Mouse (Mus musculus) cerebellum, adult 9-11 months (tissue): ENCODE measurements around the gene Rad51.

ENCODE experiments used
- DNase-seq: peaks from one replicate; pipeline ENCODE4 v3.0.0; 2022

Rad51 gene

GRCm38 (mm10) chr2:119112438-119113112, at the start of gene Rad51:
Gene Rad51, plus strand, starts transcription at chr2:119112793.
- peak; percentile 89 for DNase-seq

GRCm38 (mm10) chr2:119072397-119072796, 40.2 kb upstream of the Rad51 start:
- DNase-seq: no peak

- no peak for DNase-seq
These were observed 26.4 kb upstream of the Rad51 start for GRCm38 (mm10) chr2:119086156-119086555.

- DNase-seq: no peak
These were observed 11.0 kb upstream of the Rad51 start for GRCm38 (mm10) chr2:119101552-119101951.

DNA sequence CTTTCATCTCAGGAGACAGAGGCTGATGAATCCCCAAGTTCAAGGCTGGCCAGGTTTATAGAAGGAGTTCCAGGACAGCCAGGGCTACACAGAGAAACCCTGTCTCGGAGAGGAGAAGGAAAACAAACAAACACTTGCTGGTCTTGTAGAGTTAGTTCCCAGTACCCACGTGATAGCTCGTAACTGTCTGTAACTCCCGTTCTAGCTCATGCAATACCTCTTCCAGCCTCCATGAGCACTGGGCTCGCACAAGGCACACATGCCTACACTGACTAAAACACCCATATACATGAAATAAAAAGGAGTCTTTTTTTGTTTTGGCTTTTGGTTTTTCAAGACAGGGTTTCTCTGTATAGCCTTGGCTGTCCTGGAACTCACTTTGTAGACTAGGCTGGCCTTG, 6.0 kb upstream of the Rad51 start:
- no peak for DNase-seq

GRCm38 (mm10) chr2:119108554-119108953, 4.0 kb upstream of the Rad51 start:
- DNase-seq: no peak

- no peak for DNase-seq
These were observed 1.5 kb upstream of the Rad51 start for GRCm38 (mm10) chr2:119111060-119111459.

DNA sequence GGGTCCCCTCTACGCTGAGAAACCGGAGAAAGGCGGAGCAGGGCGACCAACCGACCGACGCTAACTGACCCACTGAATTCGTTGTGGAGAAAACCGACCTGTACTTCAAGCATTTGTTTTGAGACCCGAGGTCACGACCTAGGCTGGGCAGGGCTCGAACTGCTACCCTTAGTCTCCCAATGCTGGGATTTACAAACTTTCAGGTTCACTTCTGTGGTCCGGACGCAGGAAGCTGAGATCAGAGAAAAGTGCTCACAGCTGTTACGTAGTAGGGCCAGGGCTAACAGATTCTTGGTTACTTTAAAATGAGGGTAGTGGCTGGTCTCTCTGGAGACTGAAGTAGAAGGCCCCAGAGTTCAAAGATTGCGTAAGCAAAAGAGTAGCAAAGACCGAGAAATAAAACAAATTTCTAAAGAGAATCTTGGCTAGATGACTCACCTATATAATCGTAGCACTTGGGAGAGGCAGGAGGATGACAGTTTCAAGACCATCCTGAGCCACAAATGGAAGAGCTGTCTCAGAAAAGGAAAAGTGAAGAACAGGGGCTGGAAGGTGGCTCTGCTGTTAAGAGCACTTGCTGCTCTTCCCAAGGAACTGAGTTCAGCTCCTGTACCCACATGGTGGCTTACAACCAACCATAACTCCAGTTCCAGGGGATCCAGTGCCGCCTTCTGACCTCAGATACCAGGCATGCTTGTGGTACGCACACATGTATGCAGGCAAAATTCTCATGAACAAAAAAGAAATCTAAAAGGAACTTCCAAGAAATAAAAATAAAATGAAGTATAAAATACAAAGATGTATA, 730 bp downstream of the Rad51 start:
- DNase-seq: no peak

DNA sequence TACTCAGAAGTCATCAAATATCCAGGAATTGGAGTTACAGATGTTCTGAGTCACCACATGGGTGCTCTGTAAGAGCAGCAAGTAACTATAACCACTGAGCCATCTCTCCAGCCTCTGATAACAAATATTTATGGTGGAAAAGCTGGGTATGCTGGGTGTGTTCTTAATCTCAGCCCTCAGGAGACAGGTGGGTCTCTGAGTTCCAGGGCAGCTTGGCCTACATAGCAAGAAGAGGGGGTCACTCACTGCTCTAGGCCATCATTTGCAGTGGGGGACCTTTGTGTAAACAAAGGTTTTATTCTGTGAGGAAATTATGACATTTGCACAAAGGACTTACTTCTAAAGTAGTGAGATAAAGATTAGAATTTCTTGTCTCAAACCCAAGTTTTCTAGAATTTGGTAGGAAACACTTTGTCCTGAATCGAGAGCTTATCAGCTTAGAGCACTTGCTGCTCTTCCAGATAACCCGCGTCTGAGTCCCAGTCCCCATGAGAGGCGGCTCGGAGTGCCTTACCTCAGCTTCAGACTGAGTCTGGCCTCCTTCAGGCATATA, 23.8 kb downstream of the Rad51 start:
- no peak for DNase-seq

DNA sequence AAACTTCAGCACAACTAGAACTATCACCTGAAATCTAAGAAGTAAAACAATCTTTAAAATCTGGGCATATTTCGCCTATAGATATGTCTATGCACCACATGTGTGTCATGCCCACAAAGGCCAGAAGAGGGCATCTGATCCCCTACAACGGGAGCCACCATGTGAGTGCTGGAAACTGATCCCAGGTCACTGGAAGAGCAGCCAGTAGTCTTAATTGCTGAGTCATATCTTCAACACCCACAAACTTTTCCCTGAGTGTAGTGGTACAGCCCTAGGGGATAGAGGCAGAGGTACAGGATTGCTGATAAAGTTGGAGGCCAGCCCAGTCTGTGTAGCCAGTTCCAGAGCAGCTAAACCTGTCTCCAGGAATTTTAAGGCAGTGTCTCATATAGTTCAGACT, 32.6 kb downstream of the Rad51 start:
- no peak for DNase-seq

DNA sequence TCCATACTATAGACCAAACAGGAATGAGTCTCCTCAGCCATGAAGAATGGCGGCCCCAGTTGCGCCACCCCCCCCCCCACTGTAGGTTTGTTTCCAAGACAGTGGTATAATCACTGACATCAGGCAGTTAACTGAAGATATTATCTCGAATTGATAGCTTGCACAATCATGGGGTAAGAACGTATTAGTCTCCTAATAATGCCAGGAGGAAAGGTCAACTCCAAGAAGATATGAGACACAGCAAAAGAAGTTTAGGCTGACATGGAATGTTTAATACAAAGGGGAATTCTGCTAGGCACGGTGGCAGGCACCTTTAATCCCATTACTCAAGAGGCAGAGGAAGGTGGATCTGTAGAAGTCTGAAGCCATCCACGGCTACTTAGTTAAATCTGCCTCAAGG, 33.8 kb downstream of the Rad51 start:
- no peak for DNase-seq

- no peak for DNase-seq
These were observed 34.6 kb downstream of the Rad51 start for GRCm38 (mm10) chr2:119147160-119147678.

- DNase-seq: no peak
These were observed 35.2 kb downstream of the Rad51 start for GRCm38 (mm10) chr2:119147775-119148174.

DNA sequence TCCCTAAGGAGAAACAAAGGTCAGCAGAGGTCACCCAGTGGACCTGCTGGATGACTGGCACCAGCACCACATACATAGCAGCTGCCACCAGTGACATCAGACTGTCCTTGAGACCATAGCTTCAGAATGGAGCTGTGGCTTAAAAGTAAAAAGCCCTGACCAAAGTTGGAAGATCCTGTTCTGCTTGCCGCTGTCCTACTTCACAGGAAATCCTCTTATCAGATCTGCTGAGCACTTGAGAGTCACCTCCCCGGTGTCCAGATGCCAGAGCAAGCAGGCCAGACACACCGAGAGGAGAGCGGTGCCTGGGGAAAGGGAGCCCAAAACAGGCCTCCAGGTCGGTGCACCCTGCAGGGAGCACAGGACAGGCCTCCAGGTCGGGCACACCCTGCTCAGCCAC, 39.7 kb downstream of the Rad51 start:
- DNase-seq: no peak

GRCm38 (mm10) chr2:119154683-119155082, 42.1 kb downstream of the Rad51 start:
- DNase-seq: no peak

DNA sequence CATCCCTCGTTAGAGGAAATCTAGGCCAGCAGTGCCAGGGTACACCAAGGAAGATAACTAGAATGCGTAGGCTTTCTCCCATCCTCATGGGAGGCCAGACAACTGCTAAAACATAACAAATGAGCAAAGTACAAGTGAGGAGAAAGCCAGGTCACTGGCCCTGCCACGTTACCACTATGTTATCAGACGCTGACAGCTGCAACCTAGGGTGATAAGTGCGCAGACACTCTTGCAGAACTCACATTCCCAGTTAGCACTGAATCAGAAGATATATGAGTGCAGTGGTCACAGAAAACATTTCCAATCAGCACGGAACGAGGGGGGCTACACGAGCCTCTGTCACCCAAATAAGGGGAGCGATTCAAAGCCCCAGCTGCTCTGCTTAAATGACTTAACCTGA, 42.8 kb downstream of the Rad51 start:
- DNase-seq: no peak

DNA sequence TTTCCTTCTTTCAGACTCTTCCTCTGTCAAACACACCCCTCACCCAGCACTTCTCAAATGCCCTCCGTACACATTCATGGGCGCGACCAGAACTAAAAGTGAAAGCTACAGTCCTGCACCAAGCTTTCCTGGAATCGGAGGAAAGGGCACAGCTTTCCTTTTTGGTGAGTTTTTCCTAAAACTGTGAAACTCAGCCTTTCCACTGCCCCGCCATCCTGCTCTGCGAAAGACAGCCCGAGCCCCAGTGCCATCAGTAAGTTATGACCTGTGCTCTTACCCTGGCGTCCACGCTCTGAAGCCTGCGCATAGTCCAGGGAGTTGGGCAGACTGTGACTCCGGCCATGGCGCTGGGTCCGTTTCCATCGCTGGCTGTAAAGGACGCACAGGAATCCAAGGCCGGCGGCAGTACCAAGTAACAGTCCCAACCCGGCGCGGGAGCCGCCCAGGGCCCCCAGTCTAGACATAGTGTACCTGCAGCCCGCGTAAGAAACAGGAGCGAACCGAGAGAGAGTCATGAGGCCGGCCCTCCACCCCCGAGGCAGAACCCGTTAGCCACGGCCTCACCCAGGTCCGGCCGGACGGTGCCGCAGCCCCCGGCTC, 43.6 kb downstream of the Rad51 start:
- no peak for DNase-seq

DNA sequence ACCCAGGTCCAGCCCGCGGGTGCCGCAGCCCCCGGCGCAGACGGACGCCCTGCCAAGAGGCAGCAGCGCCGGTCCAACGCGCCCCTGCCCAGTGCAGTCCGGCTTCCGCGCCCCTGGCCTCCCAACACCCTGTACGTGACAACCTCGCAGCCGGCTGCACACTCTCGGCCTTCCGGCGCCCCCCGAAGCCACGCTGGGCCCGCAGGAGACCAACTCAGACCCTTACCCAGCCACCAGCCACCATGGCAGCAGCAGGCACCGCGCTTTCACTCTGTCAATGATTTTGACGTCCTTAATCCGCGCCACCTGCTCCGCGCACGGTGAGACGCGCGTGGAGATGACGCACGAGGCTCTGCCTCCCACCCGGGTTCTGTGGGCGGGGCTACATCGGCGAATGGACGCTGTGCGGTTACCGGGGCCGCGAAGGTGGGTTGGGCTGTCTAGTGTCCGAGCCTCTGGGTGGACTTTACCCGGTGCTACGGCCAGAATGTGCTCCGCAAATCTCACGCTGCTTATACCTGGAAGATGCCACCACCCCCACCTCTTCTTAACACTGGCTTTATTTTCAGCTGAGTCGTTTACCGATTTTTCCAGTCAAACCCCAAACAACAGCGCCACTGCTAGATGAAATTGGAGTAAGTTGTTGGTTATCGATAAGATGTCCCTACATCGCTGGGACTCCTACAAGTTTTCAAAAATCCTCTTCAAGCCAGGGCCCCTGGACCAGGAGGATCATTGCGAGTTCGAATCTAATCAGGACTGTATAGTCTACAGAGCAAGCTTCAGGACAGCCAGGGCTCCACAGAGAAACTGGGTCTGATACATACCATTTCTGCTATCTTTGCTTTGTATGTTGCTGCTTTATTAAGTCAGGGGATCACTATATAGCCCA, 44.3 kb downstream of the Rad51 start, which contains the start of gene Rmdn3:
TSS of gene Rmdn3 (minus strand) at position 354 of the 892 bp plus-strand sequence.
- peak; percentile 94 for DNase-seq

DNA sequence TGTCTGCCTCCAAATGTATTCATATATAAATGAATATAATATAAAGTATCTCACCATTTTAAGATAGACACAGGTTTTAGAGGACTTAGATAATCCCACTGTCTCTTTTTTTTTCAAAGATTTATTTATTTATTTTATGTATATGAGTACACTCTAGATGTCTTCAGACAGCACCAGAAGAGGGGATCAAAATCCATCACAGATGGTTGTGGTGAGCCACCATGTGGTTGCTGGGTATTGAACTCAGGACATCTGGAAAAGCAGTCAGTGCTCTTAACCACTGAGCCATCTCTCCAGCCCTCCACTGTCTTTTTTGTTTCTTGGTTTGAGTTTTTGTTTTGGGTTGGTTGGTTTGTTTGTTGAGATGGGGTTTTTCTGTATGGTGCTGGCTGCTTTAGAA, 45.2 kb downstream of the Rad51 start:
- no peak for DNase-seq

GRCm38 (mm10) chr2:119161247-119161646, 48.7 kb downstream of the Rad51 start:
- DNase-seq: no peak

DNA sequence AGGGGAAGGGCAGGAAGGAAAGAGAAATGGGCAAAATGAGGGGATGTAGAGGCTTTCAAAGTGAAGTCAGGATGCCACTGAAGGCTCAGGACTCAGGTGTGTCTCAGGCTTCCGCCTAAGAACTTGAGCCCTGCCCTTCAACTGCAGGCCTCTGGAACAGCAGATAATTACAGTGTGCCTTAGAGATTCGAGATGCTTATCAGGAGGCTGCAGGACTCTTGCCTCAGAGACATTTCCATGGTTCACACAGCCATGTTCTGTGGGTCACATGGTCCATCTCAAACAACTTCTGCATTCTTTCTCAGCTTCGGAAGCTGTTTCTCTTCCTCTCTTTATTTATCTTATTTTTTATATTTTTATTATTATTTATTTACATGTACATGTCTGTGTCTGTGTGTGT, 50.5 kb downstream of the Rad51 start:
- DNase-seq: no peak

DNA sequence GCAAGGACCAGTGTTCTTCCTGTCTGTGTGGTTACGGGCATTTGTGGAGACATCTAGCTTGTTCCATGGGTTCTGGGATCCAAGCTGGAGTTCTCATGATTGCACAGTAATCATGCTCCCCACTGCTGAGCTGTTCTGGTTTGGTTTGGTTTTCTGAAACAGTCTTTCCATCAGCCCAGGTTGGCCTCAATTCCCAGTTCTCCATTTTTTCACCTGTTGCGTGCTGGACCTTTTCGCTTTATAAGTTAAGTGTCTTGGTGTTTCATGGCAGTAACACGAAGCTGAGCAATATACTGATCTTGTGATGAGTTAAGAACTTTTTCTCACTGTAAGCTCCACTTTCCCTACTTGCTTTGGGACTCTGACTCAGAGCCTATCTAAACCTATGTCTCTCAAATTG, 51.4 kb downstream of the Rad51 start:
- DNase-seq: no peak
